Comparison of ENCODE assay signal across 23 mouse cellular contexts in genomic region chr16:43346094-43346493, GRCm38 (mm10).
"Had no signal": no experiment of that assay in that cellular context is flagged by ENCODE, and none has a peak within 500 bp of the region (broad histone marks: within the 10 kb centered on the region; RNA-seq: fewer than 3 reads in every experiment).

No protein-coding gene starts in this region.

- H3K4me1 ChIP-seq: limb, embryonic 10.5 days; limb, embryonic 13.5 days; liver, embryonic 12.5 days; liver, embryonic 15.5 days; midbrain, embryonic 10.5 days; neural tube, embryonic 12.5 days; neural tube, embryonic 15.5 days had no signal

- H3K4me2 ChIP-seq: limb, embryonic 13.5 days; liver, embryonic 12.5 days; liver, embryonic 15.5 days; neural tube, embryonic 12.5 days; neural tube, embryonic 15.5 days had no signal

- ATAC-seq: liver, embryonic 12.5 days had no signal

- H3K27me3 ChIP-seq: limb, embryonic 13.5 days; liver, embryonic 12.5 days; liver, embryonic 15.5 days; megakaryocyte, embryonic 14.5 days; neural tube, embryonic 12.5 days; neural tube, embryonic 15.5 days had no signal

- DNase-seq: kidney, adult 9 months; kidney, postnatal 14 days; layer of hippocampus, adult 9-11 months; liver; lung, adult 18-20 months; lung, postnatal 14 days; midbrain, embryonic 14.5 days; right cerebral cortex, adult 18-20 months; right cerebral cortex, postnatal 14 days; right cerebral cortex, postnatal 4 days; thymus, adult 2 months; thymus, postnatal 14 days; thymus, postnatal 4 days had no signal

- H3K27ac ChIP-seq: layer of hippocampus, adult 2 months; limb, embryonic 10.5 days; limb, embryonic 13.5 days; liver, embryonic 12.5 days; liver, embryonic 15.5 days; midbrain, embryonic 10.5 days; neural tube, embryonic 12.5 days; neural tube, embryonic 15.5 days; stomach, postnatal 0 days had no signal

- H3K36me3 ChIP-seq: limb, embryonic 10.5 days; limb, embryonic 13.5 days; liver, embryonic 12.5 days; liver, embryonic 15.5 days; midbrain, embryonic 10.5 days; neural tube, embryonic 12.5 days; neural tube, embryonic 15.5 days had no signal

- H3K4me3 ChIP-seq: layer of hippocampus, adult 2 months; limb, embryonic 10.5 days; limb, embryonic 13.5 days; liver, embryonic 12.5 days; liver, embryonic 15.5 days; megakaryocyte, embryonic 14.5 days; midbrain, embryonic 10.5 days; neural tube, embryonic 12.5 days; neural tube, embryonic 15.5 days had no signal

- H3K9ac ChIP-seq: limb, embryonic 13.5 days; liver, embryonic 12.5 days; liver, embryonic 15.5 days; neural tube, embryonic 12.5 days; neural tube, embryonic 15.5 days had no signal

- H3K9me3 ChIP-seq: limb, embryonic 10.5 days; limb, embryonic 13.5 days; liver, embryonic 12.5 days; liver, embryonic 15.5 days; megakaryocyte, embryonic 14.5 days; midbrain, embryonic 10.5 days; neural tube, embryonic 12.5 days; neural tube, embryonic 15.5 days had no signal
